Mouse (Mus musculus) thymus, postnatal 0 days (tissue): ENCODE results near the gene Brf1. TPM values are rescaled to one million over a fixed set of nuclear protein-coding genes. Genes with fewer than 3 reads are reported as not detected.

Experiments used
- DNase-seq: peaks from one replicate; pipeline ENCODE4 v3.0.0-alpha.2; 2015; ENCODE audit warnings: low spot score
- polyA plus RNA-seq: library from polyadenylated mRNA; unstranded; fragments of >200 nt; fragmentation: Nextera tagmentation; extraction: Ambion mirVana; gene quantifications from 2 replicates; pipeline ENCODE4 v1.2.1, GENCODE M21; 2015

Brf1 gene
- polyA plus RNA-seq, 1 experiment from 2014 or later, result 89.0 TPM

DNA sequence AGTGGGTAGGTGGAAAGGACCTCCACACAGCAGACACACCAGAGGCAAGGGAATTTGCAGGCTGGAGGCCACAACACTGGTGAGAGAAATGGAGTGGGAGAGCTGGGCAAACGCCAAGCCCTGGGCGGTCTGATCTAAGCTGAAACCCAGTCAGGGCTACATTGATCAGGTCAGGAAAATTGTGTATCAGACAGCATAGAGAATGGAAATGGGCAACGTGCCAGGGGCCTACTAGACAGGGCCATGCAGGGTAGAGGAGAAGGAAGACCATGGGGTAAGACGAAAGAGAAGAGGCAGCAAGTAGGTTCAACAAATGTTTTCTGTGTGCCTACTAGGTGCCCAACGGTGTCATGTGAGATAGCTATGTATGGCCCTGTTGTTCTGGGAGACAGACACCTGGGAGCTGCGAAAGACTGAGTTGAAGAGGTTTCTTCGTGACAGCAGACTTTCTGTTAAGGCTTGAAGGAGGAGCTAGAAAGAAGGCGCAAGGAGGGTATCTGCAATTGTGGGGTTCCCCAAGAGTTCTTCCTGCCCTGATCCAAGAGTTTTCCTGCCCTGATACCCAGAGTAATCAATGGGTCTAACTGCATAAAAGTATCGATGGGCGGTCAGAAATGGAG lies 59.2 kb downstream of the Brf1 start:
- no peak for DNase-seq

DNA sequence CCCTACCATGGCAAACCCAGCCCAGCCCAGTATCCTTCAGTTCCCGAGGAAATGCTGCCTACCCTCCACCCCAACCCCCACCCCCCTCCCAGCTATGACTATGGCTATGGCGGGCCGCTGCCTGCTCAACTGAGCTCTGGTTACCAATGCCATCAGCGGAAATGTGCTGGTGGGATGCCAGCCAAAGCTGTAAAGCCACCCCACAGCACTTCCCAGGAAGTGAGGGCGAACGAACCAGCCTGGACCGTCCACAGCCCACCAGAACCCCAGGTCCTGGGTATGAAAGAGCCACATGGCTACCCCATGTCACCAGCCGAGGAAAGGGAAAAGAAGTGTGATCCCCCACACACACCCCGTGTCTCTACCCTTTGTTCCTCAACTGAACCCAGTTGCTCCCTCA lies 59.8 kb downstream of the Brf1 start:
- no peak for DNase-seq

DNA sequence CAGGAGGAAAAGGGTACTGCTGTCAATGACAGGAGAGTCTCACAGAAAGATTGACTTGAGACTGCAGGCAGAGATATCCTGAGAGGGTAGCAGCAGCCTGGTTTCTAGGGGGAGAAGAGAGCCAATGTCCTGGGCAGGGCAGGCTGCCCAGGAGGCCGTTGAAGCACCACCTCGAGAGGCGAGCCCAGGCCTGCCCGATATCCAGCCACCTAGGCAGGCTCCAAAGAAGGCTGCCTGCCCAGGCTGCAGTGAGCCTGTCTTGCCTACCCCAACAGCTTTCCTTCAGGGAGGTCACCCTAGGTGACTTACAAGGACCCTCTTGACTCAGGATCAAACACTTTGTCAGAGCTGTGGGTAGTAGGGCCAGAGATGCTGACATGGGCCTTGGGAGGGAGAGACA lies 60.3 kb downstream of the Brf1 start:
- no peak for DNase-seq

DNA sequence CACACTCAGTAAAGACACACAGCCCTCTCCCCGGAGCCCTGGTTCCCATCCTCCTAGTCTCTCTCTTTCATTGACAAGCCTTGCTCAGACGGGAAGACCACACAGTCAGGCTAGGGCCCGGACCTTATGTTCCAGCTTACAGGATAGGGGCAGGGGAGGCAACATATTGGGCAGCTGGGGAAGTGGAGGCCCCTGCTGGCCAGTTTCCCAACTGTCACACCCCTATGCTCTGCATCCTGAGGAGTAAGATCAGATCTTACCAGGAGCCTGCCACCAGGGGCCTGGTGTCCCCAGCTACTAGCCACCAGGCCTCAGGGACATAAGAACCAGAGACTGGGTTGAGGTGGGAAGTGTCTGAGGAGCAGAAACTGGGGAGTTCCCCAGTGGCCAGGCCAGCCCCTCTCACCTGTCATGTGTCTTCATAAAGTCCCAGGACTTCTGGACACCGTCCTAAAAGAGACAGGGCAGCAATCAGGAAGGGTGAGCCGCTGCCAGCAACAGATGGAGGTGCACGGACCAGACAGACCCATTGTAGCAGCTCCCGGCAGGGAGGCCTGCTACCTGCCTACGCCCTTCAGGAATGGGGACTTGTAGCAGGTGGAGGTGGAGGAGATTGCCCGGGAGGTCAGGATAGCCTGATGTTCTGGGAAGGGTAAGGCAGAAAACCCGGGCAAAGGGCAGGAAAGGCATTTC lies 61.5 kb downstream of the Brf1 start:
- DNase-seq, result no peak

DNA sequence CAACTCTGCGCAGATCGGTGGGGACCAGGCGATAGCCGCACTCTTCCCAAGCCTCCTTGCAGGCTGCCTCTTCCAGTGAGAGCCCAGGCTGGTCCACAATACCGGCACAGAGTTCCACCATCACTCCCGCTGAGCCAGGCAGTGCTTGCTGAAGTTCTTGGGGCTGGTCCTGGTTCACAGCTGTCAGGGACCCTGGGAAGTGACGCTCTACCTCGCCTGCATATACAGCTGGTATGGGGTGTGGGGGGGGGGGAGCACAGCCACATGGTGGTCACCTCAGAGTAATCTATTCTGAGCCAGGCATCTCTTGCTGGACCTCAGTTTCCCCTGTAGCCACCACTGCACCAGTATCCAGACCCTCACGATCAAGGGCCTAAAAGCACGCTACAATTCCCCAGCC lies 62.1 kb downstream of the Brf1 start:
- no peak for DNase-seq

DNA sequence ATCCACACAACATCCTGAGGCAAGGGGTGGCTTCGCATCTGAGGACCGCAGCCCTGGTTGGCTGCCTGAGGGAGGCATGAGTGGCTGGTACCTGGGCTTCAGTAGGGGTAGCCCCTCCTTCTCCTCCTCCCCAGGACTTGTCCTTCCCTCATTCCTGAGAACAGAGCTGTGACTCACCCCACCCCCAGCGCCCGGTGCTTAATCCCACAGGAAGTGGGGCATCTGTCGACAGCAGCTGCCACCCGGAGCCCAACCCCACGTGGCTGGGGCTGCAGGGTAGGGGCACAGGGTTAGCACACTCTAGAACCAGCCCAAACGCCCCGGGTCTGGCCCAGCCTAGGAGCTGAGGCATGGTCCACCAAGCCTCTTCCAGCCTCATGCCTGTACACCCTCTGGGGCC lies 62.6 kb downstream of the Brf1 start:
- no peak for DNase-seq

DNA sequence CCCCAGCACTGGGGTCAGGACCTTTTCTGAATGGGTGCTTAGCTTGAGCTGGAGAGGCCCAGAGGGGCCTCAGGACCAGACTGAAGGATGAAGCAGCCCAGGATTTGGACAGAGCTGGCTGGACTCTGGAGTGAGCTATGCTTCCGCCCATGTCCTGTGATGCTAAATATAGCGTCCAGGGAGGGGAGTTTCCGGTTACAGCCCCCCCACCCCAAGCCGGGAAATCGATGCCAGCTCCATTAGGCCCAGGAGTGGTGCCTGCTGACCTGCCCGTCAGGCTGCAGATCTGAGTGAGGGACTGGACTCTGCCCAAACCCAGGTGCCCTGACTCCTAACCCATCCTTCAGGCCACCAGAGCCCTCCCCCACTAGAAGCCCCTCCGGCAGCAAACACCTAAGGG lies 67.9 kb downstream of the Brf1 start:
- DNase-seq, result no peak

DNA sequence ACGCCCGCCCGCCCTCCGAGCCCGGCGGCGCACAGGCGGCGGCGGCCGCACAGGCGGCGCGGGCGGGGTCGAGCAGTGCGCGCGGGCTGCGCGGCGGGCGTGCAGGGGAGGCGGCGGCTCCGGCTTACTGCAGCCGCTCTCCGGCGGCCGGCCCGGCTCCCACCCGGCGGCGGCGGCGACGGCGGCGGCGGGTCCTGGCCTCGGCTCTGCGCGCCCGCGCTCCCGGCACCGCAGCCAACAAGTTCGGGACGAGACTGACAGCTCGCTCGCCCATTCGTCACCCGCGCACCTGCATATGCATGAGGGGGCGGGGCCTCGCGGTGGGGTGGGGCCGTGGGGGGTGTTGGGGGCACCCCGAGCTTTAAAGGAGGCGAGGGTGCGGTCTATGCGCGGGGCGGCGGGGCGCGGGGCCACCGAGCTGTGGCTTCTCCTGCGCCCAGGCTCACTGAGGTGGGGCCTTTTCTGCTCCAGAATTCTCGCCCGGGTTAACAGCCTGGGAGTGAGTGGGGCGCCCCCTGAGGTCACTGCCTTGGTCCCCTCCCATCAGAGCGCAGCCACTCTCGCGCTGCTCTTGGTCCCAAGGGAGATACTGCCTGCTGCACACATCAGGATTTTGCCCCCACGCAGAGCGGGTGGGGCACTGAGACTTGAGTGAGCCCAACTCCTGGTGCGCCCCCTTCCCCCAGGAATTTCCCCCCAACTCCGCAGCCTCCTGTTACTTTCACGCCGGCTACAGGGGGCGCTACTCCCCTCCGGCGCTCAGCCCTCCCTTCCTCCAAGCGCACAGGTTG lies 70.7 kb downstream of the Brf1 start, which contains the start of gene Jag2:
Gene Jag2 (minus strand): TSS at position 215 of the 791 bp plus-strand sequence.
- peak; percentile 59 for DNase-seq

DNA sequence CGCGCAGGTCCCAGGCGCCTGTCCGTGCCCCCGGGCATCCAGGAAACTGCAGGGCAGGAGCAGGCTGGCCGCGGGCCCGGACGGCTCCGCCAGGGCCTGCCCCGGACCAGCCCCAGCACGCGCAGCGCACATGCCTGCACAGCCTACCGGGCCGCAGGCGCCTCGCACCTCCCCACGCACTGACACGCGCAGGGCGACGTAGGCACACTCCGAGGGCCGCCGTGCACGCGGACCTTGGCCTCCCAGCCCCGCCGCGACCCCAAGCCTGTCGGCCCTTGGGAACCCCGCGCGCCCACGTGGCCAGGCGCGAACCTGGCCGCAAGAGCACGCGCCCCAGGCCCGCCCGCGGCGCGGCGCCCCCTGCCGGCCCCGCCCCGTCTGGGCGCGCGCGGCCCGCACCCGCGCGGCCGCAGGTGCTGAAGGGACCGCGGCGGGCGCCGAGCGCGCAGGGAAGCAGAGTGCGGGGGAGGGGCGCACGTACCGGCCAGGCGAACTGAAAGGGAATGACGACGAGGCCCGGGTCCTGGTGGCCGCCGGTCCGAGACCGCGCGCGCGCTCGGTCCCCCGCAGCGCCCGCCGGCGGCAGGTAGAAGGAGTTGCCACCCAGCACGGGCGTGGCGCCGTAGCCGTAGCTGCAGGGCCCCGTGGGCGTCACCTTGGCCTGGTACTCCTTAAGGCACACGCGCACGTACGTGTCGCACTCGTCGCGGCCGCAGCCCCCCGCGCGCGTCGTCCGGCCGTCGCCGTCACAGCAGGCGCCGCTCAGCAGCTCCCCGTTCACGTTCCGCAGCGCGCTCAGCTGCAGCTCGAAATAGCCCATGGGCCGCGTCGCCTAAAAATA lies 71.9 kb downstream of the Brf1 start:
- DNase-seq, result peak; percentile 48

DNA sequence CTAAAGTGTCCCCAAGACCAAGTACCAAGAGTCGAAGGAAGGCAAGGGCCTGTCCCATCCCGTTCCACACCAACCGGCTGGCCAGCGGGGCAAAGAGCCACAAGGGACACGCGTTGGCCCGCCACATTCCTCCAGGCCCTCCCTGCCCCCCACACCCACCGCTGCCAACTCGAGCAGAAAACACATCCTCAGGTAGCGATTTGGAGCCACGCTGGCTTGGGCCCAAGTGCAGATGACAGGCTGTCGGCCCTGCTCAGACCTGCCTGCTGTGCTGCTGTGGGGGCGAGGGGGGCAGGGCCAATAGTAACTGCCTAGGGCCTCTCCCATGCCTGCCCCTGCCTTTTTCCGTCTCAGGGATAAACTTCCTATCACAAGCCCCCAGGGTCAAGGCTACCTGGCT lies 73.2 kb downstream of the Brf1 start:
- DNase-seq, result no peak

DNA sequence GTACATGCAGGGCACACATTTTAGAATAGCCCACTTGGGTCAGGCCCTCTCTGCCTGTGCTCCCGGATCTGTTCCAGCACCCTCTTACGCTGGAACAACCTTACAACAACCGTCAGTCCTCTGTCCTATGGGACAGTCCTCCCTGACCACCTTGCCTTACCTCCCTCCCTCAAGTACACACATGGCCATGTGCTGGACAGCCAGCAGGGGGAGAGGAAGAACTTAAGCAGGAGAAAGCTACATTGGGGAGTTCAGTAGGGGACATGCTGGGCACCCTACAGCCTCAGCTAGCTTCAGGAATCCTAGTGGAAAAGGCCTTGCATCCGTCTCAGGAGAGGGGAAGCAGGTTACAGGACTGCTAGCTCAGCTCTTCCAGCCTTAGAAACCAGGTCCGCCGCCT lies 74.6 kb downstream of the Brf1 start:
- no peak for DNase-seq

DNA sequence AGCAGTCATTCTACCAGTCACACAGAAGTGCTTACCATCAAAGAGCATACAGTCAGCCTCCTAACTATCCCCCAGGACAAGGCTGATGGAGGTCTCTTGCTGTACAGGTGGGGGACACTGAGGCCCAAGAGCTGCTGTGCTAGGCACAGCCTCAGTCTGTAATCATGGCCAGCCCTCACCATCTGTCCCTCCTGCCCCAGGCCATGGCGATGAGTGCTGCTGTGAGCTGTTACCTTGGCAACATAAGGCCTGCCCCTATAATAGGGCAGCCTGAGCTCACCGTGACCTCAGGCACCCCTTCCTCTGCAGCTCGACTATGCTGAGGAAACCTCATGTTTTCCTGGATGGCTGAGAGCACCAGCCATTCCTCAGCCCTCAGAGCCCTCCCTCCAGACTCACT lies 78.0 kb downstream of the Brf1 start:
- no peak for DNase-seq

DNA sequence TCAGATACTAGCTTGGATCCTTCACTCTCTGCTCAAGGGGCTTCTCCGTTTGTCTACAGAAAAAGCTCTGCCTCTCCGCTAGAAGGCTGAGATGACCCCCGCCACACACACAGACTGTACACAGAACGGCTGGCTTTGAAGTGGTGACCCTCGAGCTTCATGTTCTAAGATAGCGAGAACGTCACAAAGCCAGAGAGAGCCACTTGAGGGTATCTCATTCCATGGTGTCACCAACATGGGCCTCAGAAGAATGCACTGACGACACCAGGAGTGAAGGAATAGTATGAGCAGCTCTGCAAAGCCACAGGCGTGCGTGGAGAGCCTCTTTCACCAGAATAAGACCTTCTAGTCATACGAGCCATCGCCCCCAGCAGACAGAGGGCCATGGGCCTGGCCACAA lies 79.0 kb downstream of the Brf1 start:
- no peak for DNase-seq

DNA sequence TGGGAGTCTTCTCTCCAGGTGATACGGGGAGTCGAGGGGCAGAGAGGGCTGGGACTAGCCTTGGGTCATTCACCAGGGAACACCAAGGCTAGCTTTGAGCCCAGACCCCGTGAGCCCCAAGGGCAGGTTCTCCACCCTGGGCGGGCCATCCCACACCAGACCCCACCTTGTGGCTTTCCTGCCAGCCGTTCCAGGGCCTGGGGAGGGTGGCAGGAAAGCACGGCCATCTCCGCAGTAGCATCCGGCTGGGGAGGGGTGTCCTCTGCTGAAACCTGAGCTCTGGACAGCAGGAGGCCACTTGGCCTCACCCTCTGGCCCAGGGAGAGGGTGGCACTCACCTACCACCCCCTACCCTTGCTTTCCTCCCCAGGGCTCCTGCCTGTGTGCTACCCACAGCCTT lies 82.6 kb downstream of the Brf1 start:
- no peak for DNase-seq

DNA sequence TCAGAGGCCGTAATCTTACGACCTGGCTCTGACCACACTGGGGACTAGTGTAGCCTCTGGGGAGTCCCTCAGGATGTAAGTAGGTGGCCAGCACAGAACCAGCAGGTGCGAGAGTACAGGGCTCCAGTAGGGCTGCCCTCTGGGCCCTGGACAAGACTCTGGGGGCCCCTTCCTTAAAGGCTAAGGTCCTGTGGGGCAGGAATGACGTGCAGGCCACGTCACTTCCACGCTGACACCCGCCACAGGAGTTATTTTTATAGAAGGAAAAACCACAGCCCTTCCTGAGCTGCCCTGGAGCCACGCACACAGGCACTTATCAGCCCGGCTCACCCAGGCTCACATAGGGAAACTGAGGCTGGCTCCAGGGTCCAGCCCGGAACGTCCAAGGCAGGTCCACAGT lies 83.0 kb downstream of the Brf1 start:
- DNase-seq, result no peak

DNA sequence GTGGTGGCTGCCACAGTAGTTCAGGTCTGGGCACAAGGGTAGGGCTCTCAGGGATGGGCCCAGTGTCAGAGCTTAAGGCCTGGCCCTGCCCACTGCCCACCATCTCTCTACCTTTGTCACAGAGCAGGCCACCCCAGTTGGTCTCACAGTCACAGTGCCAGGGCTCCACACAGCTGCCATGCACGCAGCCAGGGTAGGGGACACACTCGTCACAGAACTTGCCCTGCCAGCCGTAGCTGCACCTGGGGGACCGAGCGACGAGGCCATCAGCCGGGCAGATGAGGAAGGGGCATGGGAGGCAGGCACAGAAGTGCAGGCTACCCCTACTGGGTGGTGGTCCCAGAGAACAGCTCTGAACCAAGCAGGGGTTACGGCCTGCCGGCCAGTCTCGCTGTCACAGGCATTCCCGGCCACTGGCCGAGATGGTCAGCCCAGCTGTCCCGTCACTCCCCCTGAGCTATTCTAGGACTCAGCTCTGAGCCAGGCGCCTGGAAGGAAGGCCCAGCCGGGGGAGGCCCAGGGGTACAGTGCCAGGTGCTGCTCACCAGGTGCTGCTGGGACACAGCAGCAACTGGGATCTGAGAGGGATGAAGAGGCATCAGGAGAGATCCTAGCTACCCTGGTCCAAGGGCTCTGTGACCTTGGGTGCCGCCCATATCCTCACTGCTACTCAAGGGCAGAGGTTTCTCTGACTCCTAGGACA lies 83.7 kb downstream of the Brf1 start:
- no peak for DNase-seq

DNA sequence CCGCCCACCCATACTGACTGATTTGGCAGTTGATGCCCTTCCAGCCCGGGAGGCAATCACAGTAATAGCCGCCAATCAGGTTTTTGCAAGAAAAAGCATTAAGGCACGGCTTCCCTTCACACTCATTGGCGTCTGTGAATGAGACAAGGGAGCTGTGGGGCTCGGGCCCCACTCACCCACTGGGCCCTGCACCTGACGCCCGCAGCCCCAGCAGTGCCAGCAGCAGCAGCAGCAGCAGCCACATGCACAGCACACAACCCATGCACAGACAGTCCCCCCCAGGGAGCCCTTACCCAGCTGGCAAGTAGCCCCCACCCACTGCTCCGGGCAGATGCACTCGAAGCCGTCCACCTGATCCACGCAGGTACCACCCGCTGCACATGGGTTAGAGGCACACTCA lies 84.9 kb downstream of the Brf1 start:
- no peak for DNase-seq

DNA sequence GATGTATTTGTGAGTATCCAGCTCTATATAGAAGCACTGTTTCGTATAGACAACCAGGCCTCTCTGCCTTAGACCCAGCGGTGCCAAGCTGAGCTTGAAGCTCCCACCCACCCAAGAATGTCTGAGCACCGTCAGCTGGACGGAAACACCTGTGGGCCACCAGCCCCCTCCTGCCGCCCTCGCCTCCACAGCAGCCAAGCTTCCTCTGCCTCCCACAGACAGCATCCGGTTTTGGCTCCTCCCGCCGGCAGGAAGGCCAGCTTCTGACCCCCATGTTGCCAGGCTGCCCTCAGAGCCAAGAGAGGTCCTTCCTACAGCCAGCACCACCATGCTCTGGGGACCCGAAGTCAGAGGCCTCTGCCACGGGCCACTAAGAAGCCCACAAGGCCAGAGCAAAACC lies 86.0 kb downstream of the Brf1 start:
- DNase-seq, result peak; percentile 38

DNA sequence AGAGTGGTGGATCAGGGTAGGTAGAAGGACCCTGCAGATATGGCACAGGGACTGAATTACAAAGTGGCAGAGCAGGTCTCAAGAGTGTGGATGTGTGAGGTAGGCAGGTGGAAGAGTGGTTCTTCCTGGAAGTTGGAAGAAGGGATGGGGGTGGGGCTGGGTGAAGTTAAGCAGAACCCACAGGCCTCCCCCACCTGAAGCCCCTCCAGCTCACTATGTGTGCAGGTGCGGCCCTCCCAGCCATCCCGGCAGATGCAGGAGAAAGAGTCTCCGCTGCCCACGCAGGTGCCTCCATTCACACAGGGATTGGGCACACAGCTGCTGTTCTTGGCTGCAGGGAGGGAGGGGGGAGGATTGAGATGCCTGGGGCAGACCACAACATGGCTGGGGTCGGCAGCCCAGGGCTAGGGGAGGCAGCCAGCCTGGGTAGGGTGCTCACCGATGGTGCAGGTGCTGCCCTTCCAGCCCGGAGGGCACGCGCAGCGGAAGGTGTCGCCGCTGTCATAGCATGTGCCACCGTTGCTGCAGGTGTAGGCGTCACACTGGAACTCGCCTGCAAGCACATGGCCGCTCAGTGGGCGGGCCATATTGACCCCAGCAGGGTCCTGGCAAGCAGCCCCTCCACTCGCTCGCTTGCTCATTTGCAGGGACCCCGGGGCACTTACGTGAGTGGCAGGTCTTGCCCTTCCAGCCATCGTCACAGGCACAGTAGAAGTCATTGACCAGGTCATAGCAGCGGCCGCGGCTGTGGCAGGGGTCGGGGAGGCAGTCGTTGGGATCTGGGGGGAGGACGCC lies 87.4 kb downstream of the Brf1 start:
- no peak for DNase-seq

DNA sequence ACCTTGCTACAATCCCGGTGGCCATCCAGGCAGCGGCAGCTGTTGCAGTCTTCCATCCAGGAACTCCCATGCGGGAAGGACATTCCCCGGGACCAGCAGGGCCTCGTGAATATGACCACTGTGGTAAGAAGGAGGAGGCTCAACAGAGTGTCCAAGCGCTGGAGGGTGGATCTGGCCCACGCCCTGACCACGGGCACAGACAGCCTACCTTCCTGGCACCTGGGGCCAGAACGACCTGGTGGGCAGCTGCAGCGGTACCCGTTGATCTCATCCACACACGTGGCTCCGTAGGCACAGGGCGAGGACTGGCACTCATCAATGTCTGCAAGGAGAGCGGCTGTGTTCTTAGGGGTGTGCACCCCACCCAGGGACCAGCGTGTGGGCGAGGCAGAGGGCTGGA lies 88.8 kb downstream of the Brf1 start:
- DNase-seq, result no peak
